Mouse (Mus musculus) retina, embryonic 14.5 days (tissue): ENCODE measurements at regions not wholly inside any gene's neighbourhood (a gene's known extent, or its start where the extent isn't known, plus 50 kb on each side); places are given as distances from the start of the nearest gene placed in this dataset.
A peak's percentile ranks its signal among the peaks of the same experiment; 100 is the strongest.

Experiments used
- DNase-seq: peaks from one replicate; pipeline ENCODE4 v3.0.0-alpha.2; 2015; ENCODE audit warnings: low spot score

DNA sequence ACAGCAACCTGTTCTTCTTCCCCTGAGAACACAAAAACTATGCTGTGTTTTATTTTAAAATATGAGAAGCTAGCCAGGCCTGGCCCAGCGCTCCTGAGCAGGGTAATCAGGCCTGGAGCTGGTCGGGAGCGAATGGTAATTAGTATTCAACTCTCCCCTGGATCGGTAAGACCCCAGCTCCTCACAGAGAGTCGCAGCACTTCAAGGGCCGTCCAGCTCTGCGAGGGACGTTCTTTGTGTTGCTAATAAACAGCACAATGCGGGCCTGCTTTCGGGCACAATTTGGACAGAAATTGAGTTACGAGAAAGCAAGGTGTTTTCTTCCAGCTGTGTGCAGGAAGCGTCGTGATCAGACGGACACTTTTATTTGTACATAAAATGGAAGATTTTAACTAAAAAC, 69.5 kb upstream of the Spaca7 start:
- DNase-seq: no peak

GRCm38 (mm10) chr8:12504240-12504639, 68.6 kb upstream of the Spaca7 start:
- DNase-seq: no peak

GRCm38 (mm10) chr8:12504777-12505176, 68.1 kb upstream of the Spaca7 start:
- DNase-seq: peak; percentile 61

GRCm38 (mm10) chr8:12510233-12510632, 62.6 kb upstream of the Spaca7 start:
- no peak for DNase-seq

- no peak for DNase-seq
Measured at GRCm38 (mm10) chr8:12513042-12513441, 59.8 kb upstream of the Spaca7 start.

DNA sequence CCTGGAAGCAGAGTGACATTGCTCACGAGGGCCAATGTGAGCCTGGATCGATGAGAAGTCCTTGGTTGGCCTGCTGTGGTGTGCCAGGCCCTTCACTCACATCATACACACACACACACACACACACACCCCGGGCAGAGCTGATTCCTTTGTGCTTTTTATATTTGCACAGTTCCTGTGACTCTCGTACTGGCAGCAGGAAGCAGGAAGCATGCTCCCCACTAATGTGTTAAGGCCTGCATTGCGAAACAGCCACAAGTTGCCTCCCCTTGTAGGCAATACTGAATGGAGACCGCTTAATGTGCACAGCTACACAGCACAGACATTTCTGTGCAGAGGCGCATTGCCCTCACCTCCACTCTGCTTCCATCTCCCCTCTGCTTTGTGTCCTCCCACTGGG, 58.7 kb upstream of the Spaca7 start:
- DNase-seq: no peak

- DNase-seq: peak; percentile 30
Measured at GRCm38 (mm10) chr8:12521636-12522035, 51.2 kb upstream of the Spaca7 start.
